Mouse (Mus musculus): ENCODE results near the gene Mrps18b.
"Not testable (repeated sequence)": the region's sequence is repeated elsewhere in the genome, so short reads cannot be mapped to it uniquely, and the experiment has no call there.

The Mrps18b gene

GRCm38 (mm10) chr17:35916297-35917142 lies at the start of gene Mrps18b, which contains the start of gene Ppp1r10:
Mrps18b (minus strand) TSS chr17:35916389.
Ppp1r10 (plus strand) TSS chr17:35916434.
- DNase-seq (ENCODE audit: low spot score in 2 of 2) = peak; percentile 96 to 99

DNA sequence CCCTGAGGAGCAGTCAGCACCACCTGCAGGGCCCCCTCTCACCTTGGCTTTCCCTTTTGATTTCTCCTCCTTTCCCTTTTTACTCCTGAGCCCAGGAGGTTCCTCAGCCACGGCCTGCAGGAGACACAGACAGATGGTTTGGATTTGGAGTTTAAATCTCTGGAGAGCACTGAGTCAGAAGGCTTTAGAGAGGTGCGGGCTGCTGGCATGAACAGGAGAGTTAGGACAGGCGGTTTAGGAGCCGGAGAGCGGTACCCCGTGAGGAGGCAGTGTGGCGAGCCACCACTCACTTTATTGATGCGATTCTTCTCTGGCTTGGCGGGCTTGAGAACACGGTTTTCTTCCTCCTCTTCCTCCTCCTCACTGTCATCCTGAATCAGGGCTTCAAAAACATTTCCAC lies 47.1 kb upstream of the Mrps18b start:
- no peak for DNase-seq (ENCODE audit: low spot score in 2 of 2)

DNA sequence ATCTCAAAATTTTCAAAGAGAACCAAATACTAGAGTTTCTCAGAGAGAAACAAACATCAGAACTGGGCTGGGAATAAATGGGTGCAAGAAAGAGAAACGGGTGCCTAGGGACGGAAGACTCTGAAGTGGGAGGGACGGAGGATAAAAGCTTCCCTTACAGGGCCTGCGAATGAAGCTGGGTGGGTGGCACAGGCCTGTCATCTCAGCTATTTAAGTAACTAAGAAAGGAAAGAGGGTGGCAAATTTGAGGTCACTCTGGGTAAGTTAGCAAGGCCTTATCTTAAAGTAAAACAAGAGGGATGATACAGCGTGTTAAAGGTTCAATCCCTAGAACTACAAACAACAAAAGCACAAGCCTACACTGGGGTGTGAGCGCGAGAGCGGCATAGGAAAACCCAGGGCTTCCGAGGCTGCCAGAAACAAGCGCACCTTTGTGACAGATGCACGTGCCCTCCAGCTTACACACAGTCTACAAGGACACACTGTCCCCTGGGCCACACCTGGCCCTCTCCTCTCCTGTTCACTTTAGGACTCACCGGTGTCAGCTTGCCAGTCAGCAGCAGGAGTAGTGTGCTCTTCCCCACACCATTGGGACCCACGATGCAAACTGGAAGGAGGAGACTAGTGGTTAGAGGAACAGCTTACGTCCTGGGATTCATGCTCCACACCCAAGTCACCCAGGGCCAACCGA lies 42.5 kb upstream of the Mrps18b start:
- no peak for DNase-seq (ENCODE audit: low spot score in 2 of 2)

DNA sequence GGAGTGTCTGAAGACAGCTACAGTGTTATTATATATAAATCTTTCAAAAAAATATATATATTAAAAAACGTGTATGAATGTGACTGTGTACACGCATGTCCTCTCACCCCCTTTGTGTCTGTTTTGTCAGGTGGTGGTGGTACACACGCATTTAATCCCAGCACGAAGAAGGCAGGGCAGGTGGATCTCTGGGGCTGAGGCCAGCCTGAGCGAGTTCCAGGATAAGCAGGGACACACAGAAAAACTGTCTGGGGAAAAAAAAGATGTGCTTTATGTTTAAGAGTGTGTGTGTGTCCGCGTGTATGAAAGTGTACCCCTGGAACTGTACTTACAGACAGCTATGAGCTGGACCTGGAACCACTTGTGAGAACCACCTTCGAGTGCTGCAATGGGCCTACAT lies 38.5 kb upstream of the Mrps18b start:
- no peak for DNase-seq (ENCODE audit: low spot score in 2 of 2)

DNA sequence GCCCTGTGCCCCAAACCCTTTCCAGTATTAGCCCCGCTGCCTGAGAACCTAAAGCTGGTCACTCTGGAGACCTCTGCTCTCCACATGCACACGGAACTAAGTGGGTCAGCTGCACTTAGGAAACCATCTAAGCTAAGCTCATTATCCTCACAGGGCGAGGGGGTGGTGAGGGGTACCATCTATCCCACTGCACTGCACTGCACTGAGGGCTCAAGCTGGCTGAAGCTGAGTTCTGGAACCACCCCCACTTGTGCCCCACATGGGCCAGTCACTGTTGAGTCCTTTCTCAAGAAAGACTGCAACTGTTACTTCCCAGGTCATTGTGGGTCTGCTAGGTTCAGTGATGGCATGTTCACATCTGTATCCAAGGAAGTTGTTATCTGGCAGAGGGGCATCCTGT lies 36.4 kb upstream of the Mrps18b start:
- DNase-seq (ENCODE audit: low spot score in 2 of 2) = not testable (repeated sequence)

DNA sequence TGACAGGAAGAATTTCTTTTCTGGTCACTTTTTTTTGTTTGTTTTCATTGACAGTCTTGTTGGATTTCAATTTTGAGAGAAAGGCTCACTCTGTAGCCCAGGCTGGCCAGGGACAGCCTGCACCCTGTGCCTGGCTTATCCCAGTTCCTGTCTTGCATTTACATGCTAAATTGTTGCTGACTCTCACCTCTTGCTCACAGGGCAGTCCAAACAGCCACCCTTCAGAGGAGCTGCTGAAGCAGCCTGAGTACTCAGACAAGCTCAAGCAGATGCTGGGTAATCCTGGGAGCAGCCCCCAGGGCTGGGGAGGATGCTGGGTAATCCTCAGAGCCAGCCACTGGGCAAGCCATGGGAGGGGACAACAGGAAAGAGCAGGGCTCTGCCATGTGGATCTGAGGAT lies 34.8 kb upstream of the Mrps18b start:
- DNase-seq (ENCODE audit: low spot score in 2 of 2) = not testable (repeated sequence)

- no peak for DNase-seq (ENCODE audit: low spot score in 2 of 2)
Observed at GRCm38 (mm10) chr17:35939941-35940340, 23.8 kb upstream of the Mrps18b start.

DNA sequence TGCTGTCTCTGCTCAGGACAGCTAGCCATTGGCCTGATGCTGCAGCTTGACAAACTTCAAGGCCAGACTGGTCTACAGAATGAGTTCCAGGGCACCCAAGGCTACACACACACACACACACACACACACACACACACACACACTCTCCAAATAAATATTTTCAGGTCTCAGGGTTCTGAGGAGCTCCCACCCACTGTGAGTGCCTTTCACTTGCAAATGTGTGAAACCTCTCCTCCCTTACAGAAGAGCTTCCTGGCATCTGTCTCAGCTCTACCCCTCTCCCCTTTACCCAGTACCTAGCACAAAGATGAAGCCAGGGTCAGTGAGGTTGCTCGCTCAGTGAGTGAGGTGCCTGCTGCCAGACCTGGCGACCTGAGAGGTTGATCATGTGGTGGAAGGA lies 22.9 kb upstream of the Mrps18b start:
- no peak for DNase-seq (ENCODE audit: low spot score in 2 of 2)

DNA sequence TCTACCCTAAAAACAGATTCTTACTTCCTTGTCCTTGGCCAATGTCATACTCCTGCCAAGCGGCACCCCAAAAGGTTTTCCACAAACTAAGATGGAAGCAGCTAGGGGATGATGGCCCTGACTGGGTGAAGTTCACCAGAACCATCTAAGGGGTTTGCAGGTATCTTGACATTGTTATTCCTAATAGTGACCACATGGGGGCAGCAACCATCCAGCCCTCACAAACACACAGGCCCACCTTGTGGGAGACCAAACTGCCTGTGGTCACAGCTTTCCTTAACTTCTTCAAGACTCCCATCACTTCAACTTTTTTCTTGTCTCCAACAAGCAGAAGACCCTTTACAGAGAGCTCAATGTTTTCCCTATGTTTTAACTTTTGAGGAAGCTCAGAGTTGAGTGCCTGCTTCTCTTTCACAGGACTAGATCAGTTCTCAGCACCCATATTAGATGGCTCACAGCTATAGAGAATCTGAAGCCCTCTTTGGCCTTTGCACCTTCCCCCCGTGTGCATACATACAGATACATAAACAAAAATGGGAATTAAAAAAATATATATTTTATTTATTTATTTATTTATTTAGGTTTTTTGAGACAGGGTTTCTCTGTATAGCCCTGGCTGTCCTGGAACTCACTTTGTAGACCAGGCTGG lies 21.6 kb upstream of the Mrps18b start:
- DNase-seq (ENCODE audit: low spot score in 2 of 2) = peak in 1 of 2 experiments; percentile 15

GRCm38 (mm10) chr17:35935763-35936162 lies 19.6 kb upstream of the Mrps18b start:
- DNase-seq (ENCODE audit: low spot score in 2 of 2) = not testable (repeated sequence)

DNA sequence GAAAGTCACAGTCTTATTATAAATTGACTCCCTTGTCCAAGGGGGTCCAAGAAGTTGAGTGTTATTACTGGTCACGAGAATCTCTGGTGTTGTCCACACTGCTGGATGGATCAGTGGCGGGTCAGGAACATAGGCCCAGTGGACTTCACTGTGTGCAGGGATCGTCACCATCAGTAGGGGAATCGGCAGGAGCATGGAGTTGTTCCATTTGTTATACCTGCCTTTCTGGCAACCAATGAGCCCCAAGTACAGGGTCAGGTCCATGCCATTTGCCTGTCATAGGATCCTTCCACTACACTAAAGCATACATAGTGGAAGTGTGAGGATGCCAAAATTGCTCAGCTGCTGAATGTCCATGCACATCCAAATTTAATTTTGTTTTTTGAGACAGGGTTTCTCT lies 16.4 kb upstream of the Mrps18b start:
- no peak for DNase-seq (ENCODE audit: low spot score in 2 of 2)

DNA sequence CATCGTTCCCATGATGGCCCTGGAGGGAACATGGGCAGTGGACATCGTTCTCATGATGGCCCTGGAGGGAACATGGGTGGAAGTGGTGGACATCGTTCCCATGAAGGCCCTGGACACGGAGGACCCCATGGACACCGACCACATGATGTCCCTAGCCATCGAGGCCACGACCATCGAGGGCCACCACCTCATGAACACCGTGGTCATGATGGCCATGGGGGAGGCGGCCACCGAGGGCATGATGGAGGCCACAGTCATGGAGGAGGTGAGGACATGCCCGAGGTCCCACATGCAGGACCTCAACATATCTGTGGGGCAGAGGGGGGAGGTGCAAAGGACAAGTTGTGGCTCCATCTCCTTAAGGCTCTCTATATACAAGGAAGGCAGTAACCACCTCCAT lies 14.4 kb upstream of the Mrps18b start:
- DNase-seq (ENCODE audit: low spot score in 2 of 2) = no peak

GRCm38 (mm10) chr17:35929534-35929933 lies 13.3 kb upstream of the Mrps18b start:
- no peak for DNase-seq (ENCODE audit: low spot score in 2 of 2)

GRCm38 (mm10) chr17:35927471-35927870 lies 11.3 kb upstream of the Mrps18b start:
- DNase-seq (ENCODE audit: low spot score in 2 of 2) = no peak

GRCm38 (mm10) chr17:35923281-35923680 lies 7.1 kb upstream of the Mrps18b start:
- no peak for DNase-seq (ENCODE audit: low spot score in 2 of 2)

DNA sequence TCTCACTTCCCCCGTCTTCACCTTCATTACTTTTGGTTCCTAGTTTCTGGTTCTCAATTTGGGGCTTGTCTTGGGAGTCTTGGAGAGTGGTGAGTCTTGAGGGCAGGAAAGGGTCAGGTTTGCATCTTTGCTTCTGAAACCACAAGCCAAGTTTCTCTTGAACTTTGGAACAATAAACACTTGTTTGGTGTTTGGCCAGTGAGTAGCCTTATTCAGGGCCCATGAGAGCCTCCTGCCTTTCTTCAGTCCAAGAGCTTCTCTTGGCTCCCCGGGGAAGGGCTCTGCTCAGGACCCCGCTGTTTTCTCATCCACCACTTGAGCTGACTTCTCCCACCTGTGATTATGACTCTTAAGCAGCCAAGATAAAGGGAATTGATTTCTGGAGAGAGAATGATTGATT lies 6.4 kb upstream of the Mrps18b start:
- DNase-seq (ENCODE audit: low spot score in 2 of 2) = no peak

- DNase-seq (ENCODE audit: low spot score in 2 of 2) = no peak
Observed at GRCm38 (mm10) chr17:35921710-35922109, 5.5 kb upstream of the Mrps18b start.

DNA sequence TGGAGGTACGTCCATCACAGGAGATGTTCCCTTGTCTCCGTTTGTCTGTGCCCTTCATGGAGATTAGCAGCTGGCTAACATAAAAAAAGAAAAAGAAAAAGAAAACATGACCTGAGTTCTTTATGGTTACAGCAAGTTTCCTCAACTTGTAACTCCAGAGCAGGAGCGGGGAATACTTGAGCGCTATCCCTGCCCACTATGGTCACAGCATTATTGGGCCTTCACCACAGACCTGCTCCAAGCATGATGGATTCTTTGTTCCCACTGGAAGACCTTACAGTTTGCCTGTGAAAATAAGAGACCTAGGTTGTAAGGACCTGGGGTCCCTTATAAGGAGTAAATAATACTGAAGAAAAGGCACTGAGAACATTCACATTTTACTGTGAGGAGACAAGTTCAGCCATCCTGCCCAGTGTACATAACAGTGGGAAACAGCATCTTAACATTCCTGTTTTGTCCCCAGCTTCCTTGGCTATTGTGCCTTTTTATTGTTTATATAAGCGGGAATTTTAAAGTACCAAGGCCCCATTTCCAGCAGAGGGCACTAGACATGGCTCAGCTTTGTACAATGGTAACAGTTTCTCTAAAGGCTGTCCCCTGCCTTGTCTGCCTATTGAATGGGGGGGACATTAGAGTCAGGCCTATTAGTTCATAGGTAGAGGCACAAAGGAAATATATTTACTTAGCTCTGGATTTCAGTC lies 4.8 kb upstream of the Mrps18b start:
- no peak for DNase-seq (ENCODE audit: low spot score in 2 of 2)

- DNase-seq (ENCODE audit: low spot score in 2 of 2) = no peak
Observed at GRCm38 (mm10) chr17:35920384-35920783, 4.2 kb upstream of the Mrps18b start.

DNA sequence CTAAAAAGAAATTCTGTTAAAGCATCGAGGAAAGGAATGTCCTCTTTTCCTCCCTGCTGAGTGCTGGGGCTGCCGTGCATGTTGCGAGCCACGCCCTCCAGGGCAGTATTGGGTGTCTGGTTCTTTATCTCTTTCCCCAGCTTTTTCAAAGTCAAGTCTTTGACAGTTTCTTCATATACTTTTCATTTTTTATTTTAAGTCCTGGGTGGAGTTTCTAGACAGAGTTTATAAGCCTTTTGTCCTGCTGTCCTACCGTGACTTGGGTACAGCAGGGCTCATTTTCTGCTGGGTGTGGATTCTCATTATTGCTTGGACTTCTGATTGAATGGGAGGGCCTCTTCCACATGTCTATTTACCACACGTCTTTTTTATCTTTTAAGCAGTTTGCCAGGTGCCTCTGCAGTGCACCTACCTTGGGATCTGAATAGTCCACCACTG lies 3.7 kb upstream of the Mrps18b start:
- no peak for DNase-seq (ENCODE audit: low spot score in 2 of 2)

GRCm38 (mm10) chr17:35919060-35919715 lies 3.0 kb upstream of the Mrps18b start:
- peak; percentile 88 to 95 for DNase-seq (ENCODE audit: low spot score in 2 of 2)
